Mouse (Mus musculus) CD4-positive, CD25-positive, alpha-beta regulatory T cell, adult 2 months (primary cell): ENCODE measurements around the gene Grin2c.

Experiments used
- DNase-seq: peaks from one replicate; pipeline ENCODE4 v3.0.0-alpha.2; 2012; ENCODE audit warnings: low read depth, low spot score

The Grin2c gene

DNA sequence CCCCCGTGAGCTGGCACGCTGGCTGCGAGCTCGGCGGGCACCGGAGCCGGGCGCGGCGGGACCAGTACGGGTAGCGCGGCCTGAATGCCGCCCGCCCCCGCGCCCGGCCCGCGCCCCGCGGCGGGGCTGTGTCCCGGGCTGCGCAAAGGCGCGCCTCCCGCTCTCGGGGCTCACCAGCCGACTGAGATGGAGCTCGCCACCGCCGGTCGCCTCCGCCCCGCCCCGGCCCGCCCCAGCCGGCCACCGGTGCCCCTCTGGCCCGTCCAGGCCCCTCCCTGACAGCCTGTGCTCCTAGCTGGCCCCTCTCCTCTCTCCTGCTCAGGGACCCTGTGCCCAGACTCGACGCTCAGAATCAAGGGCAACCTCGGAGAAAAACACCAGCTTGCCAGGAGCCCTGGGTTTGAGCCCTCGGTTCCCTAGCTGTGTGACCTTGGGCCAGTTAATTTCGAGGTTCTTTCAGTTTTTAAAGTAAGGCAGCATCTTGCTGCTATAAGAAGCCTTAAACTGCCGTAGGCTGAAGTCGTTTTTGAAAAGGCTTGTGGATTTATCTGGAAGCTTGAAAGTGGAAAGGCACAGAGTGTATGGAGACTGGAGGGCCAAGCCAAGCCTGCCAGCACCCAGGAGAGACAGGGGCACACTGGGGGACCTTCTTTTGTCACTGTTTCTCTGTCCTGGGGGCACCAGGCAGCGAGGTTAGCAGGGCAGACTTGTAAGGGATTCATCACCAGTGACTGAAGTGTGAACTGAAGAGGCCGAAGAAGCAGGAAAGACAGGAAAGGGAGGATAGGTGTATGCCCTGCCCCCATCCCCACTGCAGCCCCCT lies at the start of gene Grin2c:
TSS of gene Grin2c (minus strand) at position 183 of the 823 bp plus-strand sequence.
- DNase-seq = no peak

DNA sequence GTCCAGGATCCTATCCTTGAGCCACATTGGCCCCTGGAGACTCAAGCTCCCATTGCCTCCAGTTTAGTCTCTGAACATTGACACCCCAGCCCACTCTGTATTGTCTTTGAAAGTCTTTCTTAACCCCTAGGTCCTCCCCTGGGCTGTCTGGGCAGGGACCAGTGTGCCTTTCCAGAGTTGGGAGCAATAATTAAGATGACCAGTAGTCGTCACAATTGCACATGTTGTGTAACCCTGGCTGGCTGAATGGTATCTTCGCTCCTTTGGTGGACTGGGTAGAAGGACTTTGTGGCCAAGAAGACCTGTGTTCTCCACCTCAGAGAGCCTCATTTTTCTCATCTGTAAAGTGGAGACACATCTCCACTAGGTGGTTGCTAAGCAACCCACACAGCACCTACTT lies 47.2 kb upstream of the Grin2c start:
- no peak for DNase-seq

DNA sequence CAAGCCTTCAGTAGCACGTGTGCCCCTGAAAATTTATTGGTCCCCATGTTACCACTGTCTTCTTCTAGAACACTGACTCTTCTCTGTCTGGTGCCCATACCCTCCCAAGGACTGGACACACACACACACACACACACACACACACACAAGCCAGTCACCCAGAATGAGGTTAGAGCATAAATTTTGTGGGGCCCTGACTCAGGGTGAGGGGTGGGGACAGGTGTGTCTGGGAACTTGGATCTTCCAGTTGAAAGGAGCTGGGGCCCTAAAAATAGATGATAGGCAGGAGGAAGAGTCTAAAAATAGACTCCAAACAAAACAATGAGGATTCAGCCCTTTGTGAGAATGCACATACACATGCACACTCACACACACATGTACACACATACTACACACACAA lies 41.7 kb upstream of the Grin2c start:
- no peak for DNase-seq

DNA sequence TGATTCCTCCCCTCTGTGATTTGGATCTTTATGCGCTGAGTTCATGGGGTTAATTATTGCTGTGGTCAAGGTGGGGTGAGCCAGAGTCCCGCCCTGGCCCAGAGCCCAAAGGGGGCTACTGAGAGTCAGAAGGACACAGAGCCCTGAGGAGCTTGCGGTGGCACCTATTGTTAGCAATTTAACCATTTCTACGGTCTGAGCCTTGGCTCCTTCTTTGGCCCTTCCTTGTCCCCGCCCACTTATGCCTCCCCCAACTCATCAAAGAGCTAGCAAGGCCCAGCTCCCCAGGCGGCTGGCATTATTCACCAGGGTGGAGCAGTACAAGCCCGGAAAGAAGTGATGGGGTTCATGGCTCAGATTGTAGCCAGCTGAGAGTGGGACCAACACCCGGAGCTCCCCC lies 39.8 kb upstream of the Grin2c start, which contains the start of gene Otop2:
TSS of gene Otop2 (plus strand) at position 301 of the 400 bp plus-strand sequence.
- DNase-seq = no peak

DNA sequence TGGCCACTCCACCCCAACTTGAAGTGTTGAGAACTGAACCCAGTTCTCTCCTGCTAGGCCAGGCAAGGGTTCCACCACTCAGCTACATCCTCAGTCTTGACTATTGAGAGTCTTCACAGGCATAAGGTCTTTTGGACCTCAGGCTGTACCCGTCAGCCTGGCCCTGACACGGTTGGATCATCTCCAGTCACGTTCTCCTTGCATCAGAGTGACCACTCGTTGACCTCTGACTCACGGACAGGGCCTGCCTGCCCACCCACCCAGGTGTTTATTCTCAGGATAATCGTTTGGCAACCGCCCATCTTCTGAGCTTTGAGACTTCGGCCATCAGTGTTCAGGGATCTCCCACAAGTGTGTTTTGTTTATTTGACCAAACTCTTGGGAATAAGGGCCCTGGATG lies 36.1 kb upstream of the Grin2c start:
- DNase-seq = no peak

DNA sequence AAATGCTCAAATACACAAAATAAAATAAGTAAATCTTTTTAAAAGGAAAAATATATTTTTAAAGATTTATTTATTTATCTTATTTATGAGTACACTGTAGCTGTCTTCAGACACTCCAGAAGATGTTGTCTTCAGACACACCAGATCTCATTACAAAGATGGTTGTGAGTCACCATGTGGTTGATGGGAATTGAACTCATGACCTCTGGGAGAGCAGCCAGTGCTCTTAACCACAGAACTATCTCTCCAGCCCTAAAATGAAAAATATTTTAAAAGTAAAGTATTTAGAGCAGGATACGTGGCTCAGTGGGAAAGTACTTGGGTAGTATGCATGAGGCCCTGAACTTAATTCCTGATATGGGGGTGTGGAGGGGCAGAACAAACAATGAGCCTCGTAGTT lies 34.3 kb upstream of the Grin2c start:
- DNase-seq = no peak

DNA sequence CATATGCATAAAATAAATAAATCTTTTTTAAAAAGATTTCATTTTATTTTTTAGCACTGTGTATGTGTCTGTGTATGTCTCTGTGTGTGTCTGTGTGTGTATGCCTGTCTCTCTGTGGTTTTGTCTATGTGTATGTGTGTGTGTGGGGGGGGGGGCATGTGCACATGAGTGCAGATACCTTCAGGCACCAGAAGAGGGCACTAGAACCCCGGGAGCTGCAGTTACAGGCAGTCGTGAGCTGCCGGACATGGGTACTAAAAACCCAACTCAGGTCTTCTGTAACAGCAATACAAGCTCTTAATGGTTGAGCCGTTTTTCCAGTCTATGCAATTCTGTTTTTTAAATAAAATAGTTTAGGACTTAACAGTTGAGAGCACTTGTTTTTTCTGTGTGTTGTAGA lies 33.7 kb upstream of the Grin2c start:
- no peak for DNase-seq

DNA sequence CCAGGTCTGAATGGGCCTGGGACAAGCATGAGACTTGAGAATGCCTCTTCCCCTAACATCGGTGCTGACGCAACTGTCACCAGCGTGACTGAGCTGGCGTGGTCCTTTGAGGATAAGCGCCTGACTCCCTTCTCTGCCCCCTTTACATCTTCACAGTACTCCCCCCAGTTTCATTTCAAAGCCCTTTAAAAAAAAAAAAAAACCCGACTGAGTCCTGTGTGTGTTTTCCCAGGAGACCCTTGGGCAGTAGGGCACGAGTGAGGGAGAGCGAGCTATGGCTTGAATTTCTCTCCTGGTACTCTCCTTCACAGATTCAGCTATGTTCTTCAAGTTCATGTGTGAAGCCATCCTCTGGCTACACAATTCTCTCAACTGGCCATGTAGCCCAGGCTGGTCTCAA lies 31.1 kb upstream of the Grin2c start:
- DNase-seq = no peak

DNA sequence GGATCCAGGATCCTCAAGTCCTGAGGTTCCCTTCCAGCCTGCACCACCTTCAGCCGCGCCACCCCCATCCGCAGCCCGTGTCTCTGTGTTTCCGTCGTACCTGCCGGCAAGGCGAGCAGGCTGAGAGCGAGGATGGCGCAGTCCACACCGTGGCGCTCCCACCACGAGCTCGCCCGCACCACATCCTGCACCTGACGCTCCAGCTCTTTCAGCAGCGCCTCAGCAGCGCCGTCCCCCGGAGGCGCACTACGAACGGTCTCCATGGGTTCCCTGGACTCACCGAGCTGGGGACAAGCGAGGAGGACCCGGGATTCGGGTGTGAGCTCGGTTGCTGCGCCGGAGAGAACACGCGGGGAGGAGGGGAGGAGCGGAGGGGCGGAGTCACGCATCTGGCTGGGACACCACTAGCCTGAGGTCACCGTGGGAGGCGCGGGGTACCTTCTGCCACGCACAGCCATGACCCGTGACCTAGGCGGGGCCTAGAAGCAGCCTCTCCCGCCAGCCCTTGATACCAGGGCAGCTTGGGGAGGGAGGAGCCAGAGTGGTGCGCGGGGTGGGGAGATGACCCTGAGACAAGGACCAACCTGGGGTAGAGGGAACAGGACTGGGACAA lies 30.3 kb upstream of the Grin2c start, which contains the start of gene Fads6:
TSS of gene Fads6 (minus strand) at position 450 of the 613 bp plus-strand sequence.
- DNase-seq = peak; percentile 88

DNA sequence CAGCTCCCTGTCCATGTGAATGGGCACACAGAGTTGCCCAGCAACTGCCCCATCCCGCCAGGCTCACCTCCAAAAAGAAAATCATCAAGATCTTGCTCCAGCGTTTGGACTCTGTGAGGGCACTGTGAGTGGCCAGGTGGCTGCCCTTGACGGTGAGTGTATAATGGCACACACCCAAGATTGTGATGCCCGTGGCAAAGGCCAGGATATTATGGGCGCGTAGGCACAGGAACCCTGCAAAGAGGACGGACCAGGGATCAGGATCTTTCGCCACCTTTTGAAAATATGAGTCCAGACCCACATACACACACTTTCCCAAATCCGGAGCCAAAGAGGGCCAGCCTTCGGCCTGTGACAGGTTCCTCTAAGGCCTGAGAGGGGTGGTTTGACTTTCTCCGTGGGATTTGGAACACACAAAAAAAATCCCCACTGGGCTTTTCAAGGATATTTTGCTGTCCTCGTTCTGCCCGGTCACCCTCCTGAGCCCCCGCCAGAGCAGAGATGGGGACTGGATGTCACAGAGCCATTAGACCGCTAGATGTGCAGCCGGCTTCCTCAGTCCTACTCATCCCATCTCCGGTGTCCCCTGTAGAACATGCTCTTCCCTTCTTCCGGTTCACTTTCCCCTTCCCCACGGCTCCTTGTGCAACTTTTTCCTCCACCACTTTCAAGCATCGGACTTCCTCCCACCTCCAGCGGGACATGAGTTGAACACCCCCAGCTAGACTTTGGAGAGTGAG lies 29.6 kb upstream of the Grin2c start:
- DNase-seq = no peak

DNA sequence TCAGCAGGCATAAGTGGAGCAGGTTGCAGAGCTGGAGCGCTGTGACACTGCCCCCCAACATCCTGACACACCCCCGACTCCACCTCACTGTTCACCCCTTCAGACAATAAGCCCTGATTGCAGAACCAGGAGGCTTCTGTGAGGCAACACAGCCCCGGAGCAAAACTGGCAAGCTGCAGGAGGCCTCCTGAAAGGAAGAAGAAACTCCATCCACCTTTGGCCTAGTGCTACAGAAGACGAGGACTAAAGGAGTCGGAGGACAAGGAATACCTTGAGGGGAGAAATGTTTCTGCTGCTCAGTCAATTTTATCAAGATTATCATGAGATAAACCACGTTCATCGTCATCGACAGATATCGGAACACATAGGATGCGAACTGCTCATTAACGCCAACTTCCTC lies 28.9 kb upstream of the Grin2c start:
- no peak for DNase-seq

DNA sequence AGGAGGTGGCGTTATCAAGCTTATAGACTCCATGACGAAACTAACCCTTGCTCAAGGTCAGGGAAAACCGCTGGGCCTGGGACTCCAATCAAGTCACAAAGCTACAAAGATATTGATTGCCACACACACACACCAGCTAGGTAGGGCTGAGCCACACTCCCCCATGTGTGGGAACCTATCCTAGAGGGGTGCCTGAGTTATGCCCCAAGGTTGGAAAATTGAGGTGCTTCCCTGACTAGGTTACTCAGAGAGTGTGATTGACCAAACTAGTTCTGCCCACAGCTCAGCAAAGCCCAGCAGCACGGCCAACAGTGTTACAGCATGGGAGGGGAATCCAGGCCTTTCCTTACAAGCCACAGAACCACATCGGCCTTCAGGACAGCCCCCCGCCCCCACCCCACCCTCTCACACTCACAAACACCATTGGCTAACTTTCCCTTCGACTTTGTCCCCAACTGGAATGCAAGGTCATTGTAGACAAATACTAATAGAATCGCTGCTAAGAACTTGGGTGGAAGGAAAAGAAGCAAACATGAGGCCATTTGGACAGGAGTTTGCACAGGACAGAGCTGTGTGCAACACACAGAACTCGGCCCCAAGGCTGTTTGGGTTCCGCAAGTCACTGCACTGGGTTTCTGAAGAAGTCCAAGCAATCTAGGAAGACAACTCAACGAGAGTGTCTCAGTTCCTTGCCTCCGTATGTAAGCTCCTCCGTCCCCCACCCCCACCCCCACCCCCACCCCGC lies 25.8 kb upstream of the Grin2c start:
- DNase-seq = no peak

DNA sequence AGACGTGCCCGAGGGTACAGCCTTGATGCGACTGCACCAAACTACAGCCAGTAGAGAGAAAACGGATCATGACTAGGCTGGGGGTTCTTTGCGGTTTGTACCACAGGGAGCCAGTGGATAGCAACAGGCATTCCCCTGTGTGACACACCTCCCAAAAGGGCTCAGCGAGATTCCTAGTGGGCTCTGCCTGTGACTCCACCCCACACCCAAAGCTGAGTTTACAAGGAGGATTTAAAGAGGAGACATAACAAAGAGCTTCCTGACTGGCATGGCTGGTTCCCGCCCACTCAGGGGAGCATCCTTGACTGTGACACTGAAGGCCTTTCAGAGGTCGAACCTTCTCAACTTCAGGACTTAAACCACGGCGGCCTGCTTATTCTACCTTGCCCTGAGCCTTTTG lies 24.5 kb upstream of the Grin2c start:
- DNase-seq = no peak

DNA sequence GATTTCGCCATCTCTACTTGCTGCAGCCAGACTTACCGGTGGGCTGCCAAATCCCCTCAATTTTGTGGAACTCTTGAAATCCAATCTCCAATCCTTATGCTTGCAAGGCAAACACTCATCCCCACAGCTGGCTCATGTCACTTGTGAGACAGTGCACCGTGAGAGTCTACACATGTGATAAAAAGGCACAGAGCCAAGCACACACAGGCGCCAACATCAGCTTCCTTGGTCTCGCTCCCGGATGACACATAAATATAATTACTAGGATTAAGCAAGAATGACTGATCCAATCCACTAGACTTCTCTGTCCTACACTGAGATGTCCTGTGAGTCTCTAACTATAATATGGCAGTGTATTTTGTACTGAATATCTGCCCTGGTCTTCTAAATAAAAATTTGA lies 23.9 kb upstream of the Grin2c start:
- no peak for DNase-seq

DNA sequence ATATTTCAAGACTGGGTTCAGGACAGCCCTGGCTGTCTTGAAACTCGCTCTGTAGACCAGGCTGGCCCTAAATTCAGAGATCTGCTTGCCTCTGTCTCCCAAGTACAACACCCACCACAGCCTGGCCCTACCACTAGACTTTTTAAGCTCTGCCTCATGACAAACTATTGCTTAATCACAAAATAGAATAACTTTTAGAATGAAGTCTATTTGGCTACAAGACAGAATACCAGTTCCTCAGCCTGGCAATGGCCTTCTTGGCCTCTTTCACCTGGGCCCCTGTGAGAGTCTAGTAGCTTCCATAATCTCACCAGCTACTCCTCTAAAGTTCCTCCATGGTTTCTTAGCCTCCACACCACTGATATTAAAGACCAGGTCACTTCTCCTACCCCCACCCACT lies 23.3 kb upstream of the Grin2c start:
- DNase-seq = no peak

DNA sequence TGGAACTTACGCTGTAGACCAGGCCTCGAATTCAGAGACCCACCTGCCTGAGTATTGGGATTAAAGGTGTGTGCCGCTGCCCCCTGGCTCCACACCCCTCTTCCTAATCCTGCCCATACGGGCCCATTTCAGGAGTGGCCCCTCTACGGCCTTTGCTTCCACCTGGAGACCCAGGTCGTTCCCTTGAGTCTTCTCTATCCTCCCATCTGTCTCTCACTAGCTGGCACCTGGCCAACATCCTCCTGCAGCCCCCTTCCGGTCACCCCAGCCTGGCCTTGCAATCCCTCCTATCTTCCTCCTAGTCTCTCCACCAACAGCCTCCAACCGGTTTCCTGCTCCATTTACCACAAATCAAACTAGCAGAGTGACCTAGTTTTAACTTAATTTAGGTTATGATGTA lies 22.8 kb upstream of the Grin2c start:
- no peak for DNase-seq

DNA sequence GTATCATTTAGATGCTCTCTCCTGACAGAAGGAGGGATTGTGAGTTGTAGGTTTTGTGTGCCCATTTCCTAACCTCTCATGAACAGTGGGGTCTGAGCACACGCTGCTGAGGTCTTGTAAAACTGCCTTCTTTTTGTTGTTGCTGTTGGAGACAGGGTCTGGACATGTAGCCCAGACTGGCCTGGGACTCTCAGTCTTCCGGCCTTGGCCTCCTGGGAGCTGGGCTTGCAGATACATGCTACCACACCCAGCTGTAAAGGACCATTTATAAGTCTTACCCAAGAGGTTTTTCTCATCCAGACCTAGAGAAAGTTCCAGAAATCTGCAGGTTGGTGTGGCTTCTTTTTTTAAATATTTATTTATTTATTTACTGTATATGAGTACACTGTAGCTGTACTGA lies 21.3 kb upstream of the Grin2c start:
- no peak for DNase-seq

DNA sequence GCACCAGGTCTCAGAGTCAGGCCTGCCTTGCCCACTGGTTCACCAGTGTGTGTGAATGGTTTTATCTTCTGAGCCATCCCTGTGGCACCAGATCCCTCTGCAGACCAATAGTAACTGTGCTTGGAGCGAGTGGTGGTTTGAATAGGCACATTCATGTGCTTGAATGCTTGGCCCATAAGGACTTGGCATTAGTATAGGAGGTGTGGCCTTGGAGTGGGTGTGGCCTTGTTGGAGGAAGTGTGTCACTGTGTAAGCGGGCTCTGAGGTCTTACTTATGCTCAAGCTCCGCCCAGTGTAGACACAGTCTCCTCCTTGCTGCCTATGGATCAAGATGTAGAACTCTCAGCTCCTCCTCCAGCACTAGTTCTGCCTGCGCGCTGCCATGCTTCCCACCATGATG lies 20.3 kb upstream of the Grin2c start:
- DNase-seq = no peak

DNA sequence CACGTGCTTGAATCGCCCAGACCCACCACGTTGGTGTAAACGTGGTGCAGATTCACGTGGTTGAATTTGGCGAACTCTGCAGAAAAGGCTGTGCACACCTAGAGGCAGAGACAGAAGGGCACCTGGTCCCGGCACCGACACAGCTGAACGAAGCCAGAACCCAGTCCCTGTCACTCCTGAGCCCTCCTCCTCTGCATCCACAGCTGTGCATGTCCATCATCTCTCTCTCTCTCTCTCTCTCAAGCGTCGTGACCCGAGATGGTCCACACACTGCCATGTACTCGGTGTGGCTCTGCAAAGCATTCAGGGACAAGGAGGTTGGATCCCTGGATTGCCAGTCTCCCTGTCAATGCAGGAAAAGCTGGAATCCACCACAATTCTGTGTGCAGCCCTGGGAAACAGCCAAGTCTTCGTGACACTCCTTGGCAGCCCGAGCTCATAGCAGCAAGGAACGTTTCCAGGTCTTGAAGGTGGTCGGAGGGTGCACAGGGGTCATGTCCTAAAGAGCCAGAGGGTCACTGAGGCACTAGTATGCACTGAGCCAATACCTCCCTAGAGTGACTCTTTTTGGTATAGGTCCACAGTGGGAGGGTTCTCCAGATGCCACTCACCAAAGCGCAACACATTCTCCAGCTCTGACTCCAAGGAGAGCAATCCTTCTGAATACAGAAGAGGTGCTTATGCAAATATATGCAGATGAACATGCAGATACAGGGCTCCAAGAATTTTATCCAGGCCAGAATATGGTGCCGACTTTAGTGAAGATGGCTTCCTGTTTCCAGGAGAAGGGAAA lies 19.4 kb upstream of the Grin2c start:
- DNase-seq = no peak

DNA sequence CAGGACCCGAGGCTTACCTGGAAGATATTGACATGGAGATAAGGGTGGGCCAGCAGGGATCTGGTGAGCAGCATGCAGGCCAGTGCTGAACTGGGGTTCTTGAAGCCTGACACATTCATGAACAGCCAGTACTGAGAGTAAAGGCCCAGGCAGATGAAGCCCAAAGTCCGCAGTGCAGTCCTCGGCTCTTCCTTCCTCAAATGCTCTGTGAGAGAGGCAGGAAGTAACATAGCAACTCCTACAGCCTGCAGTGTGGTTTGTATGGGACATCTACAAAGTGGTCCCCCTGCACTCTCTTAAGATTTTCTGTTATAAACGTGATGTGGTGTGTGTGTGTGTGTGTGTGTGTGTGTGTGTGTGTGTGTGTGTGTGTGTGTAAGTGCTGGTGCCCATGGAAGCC lies 18.2 kb upstream of the Grin2c start:
- no peak for DNase-seq
